Comparison of ENCODE assay signal across 10 mouse cellular contexts in the genomic region with DNA sequence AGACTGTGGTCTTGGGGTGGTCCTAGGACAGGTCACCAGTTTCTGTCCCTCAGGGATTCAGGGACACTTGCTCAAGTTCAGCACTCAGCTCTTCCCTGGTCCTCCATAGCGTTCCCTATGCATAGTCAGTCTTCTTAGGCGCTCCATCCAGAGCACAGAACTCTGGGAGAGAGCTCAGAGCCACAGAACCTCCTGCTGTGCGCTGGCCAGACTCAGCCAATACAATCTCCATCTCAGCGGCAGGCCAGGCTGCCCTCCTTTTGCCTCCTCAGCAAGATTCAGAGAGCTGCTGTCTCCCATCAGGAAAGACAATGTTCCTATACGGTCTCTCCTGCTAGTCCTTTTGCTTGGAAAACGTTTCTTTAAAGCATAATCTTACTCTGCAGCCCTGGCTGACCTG. TPM values are rescaled to one million over a fixed set of nuclear protein-coding genes. Genes with fewer than 3 reads are reported as not detected.
DNase-seq lines count a peak whose midpoint lies in the region; ATAC-seq and TF ChIP-seq lines count a peak whose summit lies in the region.
"Had no signal": no experiment of that assay in that cellular context is flagged by ENCODE, and none has a peak within 500 bp of the region (broad histone marks: within the 10 kb centered on the region; RNA-seq: fewer than 3 reads in every experiment).

No protein-coding gene starts in this region.

- H3K27ac ChIP-seq in heart, postnatal 0 days (ENCODE audit: low read depth), result peak overlapping the region; percentile 69
- no peak overlapping the region for H3K27ac ChIP-seq in midbrain, embryonic 14.5 days (replicated peaks; ENCODE audit: low read depth, low read length)
- H3K27ac ChIP-seq: liver, embryonic 15.5 days had no signal

- no peaks in the 10 kb centered on the region for H3K27me3 ChIP-seq in heart, postnatal 0 days (ENCODE audit: control insufficient read depth, insufficient read depth, low read length)
- H3K27me3 ChIP-seq in midbrain, embryonic 14.5 days (ENCODE audit: control insufficient read depth, insufficient read depth, low read length), result no peaks in the 10 kb centered on the region

- no peak overlapping the region for H3K4me2 ChIP-seq in heart, postnatal 0 days (ENCODE audit: low read depth, low read length)
- H3K4me2 ChIP-seq in midbrain, embryonic 14.5 days (ENCODE audit: low read length), result no peak overlapping the region
- H3K4me2 ChIP-seq: liver, embryonic 15.5 days had no signal

- TF ChIP-seq EP300 in heart, postnatal 0 days (IDR thresholded peaks at IDR 0.05; ENCODE audit: low read depth), result no peak

- H3K9me3 ChIP-seq in heart, postnatal 0 days (replicated peaks; ENCODE audit: control insufficient read depth, low read length), result no peaks in the 10 kb centered on the region
- H3K9me3 ChIP-seq in midbrain, embryonic 14.5 days (ENCODE audit: control insufficient read depth, low read length), result no peaks in the 10 kb centered on the region
- H3K9me3 ChIP-seq: liver, embryonic 15.5 days; midbrain, embryonic 12.5 days had no signal

- peaks cover 36% of the 10 kb centered on the region for H3K4me1 ChIP-seq in heart, postnatal 0 days (ENCODE audit: control insufficient read depth, insufficient read depth)
- peaks cover 10% of the 10 kb centered on the region for H3K4me1 ChIP-seq in midbrain, embryonic 14.5 days (ENCODE audit: control insufficient read depth, insufficient read depth, low read length)
- H3K4me1 ChIP-seq: liver, embryonic 15.5 days had no signal

- no peak for TF ChIP-seq CTCF in heart, postnatal 0 days (IDR thresholded peaks at IDR 0.05; ENCODE audit: low read depth)
- no peak for TF ChIP-seq CTCF in brain, embryonic 14.5 days (IDR thresholded peaks at IDR 0.05; ENCODE audit: borderline replicate concordance, extremely low read depth, insufficient read depth, insufficient read length)

- H3K4me3 ChIP-seq in heart, postnatal 0 days (ENCODE audit: low read depth, low read length), result no peak overlapping the region
- no peak overlapping the region for H3K4me3 ChIP-seq in midbrain, embryonic 14.5 days (replicated peaks; ENCODE audit: low read depth, low read length)
- H3K4me3 ChIP-seq: erythroblast, embryonic 14.5 days; liver, embryonic 15.5 days; midbrain, embryonic 12.5 days had no signal

- no peak overlapping the region for H3K9ac ChIP-seq in heart, postnatal 0 days (replicated peaks; ENCODE audit: low read depth, low read length)
- no peak overlapping the region for H3K9ac ChIP-seq in midbrain, embryonic 14.5 days (replicated peaks; ENCODE audit: low read length)
- H3K9ac ChIP-seq: liver, embryonic 15.5 days had no signal

- no peak for TF ChIP-seq POLR2A in brain, embryonic 14.5 days (IDR thresholded peaks at IDR 0.05; ENCODE audit: borderline replicate concordance, extremely low read depth, insufficient read depth, insufficient read length, poor library complexity, severe bottlenecking)

- WGBS in heart, postnatal 0 days, result 21% methylated on average over 6 of the region's 6 CpGs
- 6% methylated on average over 6 of the region's 6 CpGs for WGBS in midbrain, embryonic 14.5 days

- DNase-seq in heart, postnatal 0 days (ENCODE audit: low spot score), result no peak
- no peak for DNase-seq in heart, adult 9 months (ENCODE audit: low spot score in 2 of 2)
- peak; percentile 56 for DNase-seq in brain, embryonic 14.5 days (ENCODE audit: low read depth)
- peak; percentile 71 to 74 for DNase-seq in cerebellum, postnatal 14 days
- DNase-seq in midbrain, embryonic 14.5 days, result peak; percentile 29
- no peak for DNase-seq in thymus, postnatal 10 days (ENCODE audit: low spot score in 2 of 2)

- no peak for ATAC-seq in heart, postnatal 0 days (ENCODE audit: insufficient read depth, low read depth)
- ATAC-seq in midbrain, embryonic 14.5 days (ENCODE audit: low FRiP score, low TSS enrichment), result no peak
- no peak for ATAC-seq in erythroid progenitor cell, adult 5-6 weeks (replicated peaks; ENCODE audit: low FRiP score, poor library complexity, severe bottlenecking)

- no peaks in the 10 kb centered on the region for H3K36me3 ChIP-seq in heart, postnatal 0 days (replicated peaks; ENCODE audit: control insufficient read depth, insufficient read depth, low read length)
- H3K36me3 ChIP-seq in midbrain, embryonic 14.5 days (ENCODE audit: control insufficient read depth, insufficient read depth, low read length), result no peaks in the 10 kb centered on the region
- H3K36me3 ChIP-seq: liver, embryonic 15.5 days; midbrain, embryonic 12.5 days had no signal

RNA-seq across cellular contexts. Expression of gene Otos, which starts 51.1 kb away (rescaled TPM):
- total RNA-seq in heart, postnatal 0 days (2014; rRNA removed; ENCODE audit: low replicate concordance), result 0.08 TPM in 1 of 2 replicates, not detected in the other
- polyA plus RNA-seq in heart, postnatal 0 days (2015; fragmentation: Nextera tagmentation; extraction: Ambion mirVana), result not detected in 2 replicates
- 0.11 and 0.14 TPM in 2 replicates for polyA plus RNA-seq in brain, embryonic 14.5 days (2012; rRNA removed)
- polyA plus RNA-seq in midbrain, embryonic 14.5 days (2014; fragmentation: Nextera tagmentation; extraction: Ambion mirVana), result 0.21 and 0.46 TPM in 2 replicates
- not detected in 2 replicates for total RNA-seq in erythroid progenitor cell, adult 5-6 weeks (2015; ENCODE audit: low replicate concordance)
- total RNA-seq in erythroid progenitor cell, adult 5-6 weeks (2017; ENCODE audit: low replicate concordance), result not detected in 2 replicates
- polyA plus RNA-seq: midbrain, embryonic 12.5 days had no signal

RNA-seq across cellular contexts. Expression of gene Cops9, which starts 57.9 kb away (rescaled TPM):
- total RNA-seq in heart, postnatal 0 days (2014; rRNA removed; ENCODE audit: low replicate concordance), result 187 and 203 TPM in 2 replicates
- polyA plus RNA-seq in heart, postnatal 0 days (2015; fragmentation: Nextera tagmentation; extraction: Ambion mirVana), result 507 and 524 TPM in 2 replicates
- polyA plus RNA-seq in brain, embryonic 14.5 days (2012; rRNA removed), result 262 and 380 TPM in 2 replicates
- polyA plus RNA-seq in midbrain, embryonic 14.5 days (2014; fragmentation: Nextera tagmentation; extraction: Ambion mirVana), result 536 and 755 TPM in 2 replicates
- 57.3 and 61.2 TPM in 2 replicates for total RNA-seq in erythroid progenitor cell, adult 5-6 weeks (2015; ENCODE audit: low replicate concordance)
- total RNA-seq in erythroid progenitor cell, adult 5-6 weeks (2017; ENCODE audit: low replicate concordance), result 22.7 and 46.8 TPM in 2 replicates

Comparison
In these comparisons a context has a peak if more than half of its experiments do, and no peak if none do; other contexts are left out.
1. DNase-seq: peak in brain, embryonic 14.5 days (single experiment), cerebellum, postnatal 14 days (2 of 2) and midbrain, embryonic 14.5 days (single experiment); none in heart, postnatal 0 days (single experiment), heart, adult 9 months (0 of 2) and thymus, postnatal 10 days (0 of 2).